Mouse (Mus musculus): ENCODE data around the gene Dohh. TPM values are rescaled to one million over a fixed set of nuclear protein-coding genes. Genes with fewer than 3 reads are reported as not detected.

Gene Dohh
- polyA plus RNA-seq, 1 experiment = 52.9 TPM

DNA sequence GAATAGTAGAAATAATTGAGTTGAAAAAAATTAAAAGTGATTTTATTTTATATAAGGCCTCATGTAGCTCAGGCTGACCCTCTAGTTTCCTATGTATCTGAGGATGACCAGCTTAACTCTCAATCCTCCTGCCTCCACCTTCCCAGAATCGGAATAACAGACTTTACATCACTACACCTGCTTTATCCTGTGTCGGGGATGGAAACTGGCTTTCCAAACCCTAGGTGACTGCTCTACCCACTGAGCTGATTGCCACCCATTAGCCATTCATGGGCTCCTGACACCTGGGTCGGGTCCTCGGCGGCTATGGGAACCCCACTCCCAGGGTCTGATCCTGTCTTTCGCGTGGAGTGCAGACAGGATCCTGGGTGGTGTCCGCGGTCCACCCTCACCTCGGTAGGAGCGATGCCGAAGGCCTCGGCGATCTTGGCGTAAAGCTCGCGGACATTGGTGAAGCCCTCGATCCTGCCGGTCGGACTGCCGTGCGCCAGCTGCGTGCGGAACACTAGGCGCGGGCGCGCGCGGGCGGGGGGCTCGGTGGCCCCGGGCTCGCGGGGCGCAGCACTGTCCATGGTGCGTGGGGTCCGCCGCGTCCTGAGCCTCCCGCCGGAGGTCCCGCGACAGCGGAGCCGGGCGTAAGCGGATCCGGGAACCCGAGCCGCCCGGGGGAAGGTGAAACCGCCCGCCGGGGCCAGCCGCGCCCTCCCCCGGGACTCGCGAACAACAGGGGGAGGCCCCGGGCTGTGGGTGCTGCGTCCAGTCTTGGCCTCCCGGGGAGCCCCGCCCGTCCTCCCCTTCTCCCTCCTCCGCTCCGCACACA, 41.3 kb upstream of the Dohh start, which contains the start of gene Gipc3:
Gene Gipc3 (minus strand): TSS at position 581 of the 820 bp plus-strand sequence.
- H3K27me3 ChIP-seq (ENCODE audit: control insufficient read depth, insufficient read depth, low read length, poor library complexity, severe bottlenecking) = peaks cover 7% of the 10 kb centered on the region

DNA sequence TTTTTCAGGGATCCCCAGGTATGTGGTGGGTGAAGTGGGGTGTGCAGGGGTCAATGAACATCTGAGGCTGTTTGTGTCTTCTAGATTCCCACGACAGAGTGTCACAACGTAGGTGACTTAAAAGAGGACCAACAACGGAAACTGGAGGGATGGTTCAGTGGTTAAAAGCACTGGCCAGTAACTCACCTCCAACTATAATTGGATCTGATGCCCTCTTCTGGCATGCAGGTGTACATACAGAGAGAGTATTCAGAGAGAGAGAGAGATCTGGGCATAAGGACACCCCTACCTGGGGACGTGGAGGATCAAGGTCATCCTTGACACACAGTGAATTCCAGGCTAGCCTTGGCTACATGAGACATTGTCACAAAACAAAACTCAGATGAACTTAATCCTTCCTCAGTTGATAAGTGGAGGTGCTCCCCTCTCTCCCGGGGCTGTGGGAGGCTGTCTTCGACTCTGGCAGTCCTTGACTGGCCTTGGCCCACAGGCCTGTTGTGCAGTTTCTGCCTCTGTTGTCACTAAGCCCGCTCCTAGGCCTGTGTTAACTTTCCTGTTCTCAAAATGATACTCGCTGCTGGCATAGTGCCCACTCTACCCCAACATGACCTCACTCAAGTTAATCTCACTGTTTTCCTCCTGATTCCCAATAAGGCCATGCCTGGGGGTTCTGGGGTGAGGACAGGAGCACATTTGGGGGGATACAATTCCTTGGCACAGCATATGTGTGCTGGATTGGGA, 39.6 kb upstream of the Dohh start:
- H3K27me3 ChIP-seq (ENCODE audit: control insufficient read depth, insufficient read depth, low read length, poor library complexity, severe bottlenecking) = peaks cover 7% of the 10 kb centered on the region
- H3K4me3 ChIP-seq (ENCODE audit: low read depth, low read length) = no peak overlapping the region
- no peak overlapping the region for H3K9ac ChIP-seq (ENCODE audit: low read depth, poor library complexity, severe bottlenecking)
- 0 out of 2 replicates have a peak, but pooled peaks cover 3% of the 10 kb centered on the region for H3K36me3 ChIP-seq (ENCODE audit: control insufficient read depth, insufficient read depth, low read length, poor library complexity, severe bottlenecking)
- no peaks in the 10 kb centered on the region for H3K9me3 ChIP-seq (replicated peaks; ENCODE audit: control insufficient read depth, insufficient read depth, low read length, poor library complexity, severe bottlenecking)
- no peak for TF ChIP-seq CTCF (IDR thresholded peaks at IDR 0.05; ENCODE audit: low read depth, low read length)
- no peak for TF ChIP-seq EP300 (IDR thresholded peaks at IDR 0.05; ENCODE audit: insufficient read depth, low read depth, low read length)
- TF ChIP-seq POLR2A (IDR thresholded peaks at IDR 0.05; ENCODE audit: insufficient read depth, low read length) = no peak
- no peak overlapping the region for H3K27ac ChIP-seq (ENCODE audit: insufficient read depth, low read length)
- peaks cover 11% of the 10 kb centered on the region for H3K4me1 ChIP-seq (ENCODE audit: control insufficient read depth, insufficient read depth, low read length)

More for the DNA sequence above, 41.3 kb upstream of the Dohh start, which contains the start of gene Gipc3:
- Histone ChIP-seq H3K9me3 (replicated peaks; ENCODE audit: control insufficient read depth, insufficient read depth, low read length, poor library complexity, severe bottlenecking) (no peaks in the 10 kb centered on the region), H3K36me3 (ENCODE audit: control insufficient read depth, insufficient read depth, low read length, poor library complexity, severe bottlenecking) (no peaks in the 10 kb centered on the region), H3K9ac (ENCODE audit: low read depth, poor library complexity, severe bottlenecking) (peak within 1 kb of the TSS; percentile 60), H3K4me3 (ENCODE audit: low read depth, low read length) (peak within 1 kb of the TSS; percentile 52), H3K4me1 (ENCODE audit: control insufficient read depth, insufficient read depth, low read length) (peaks cover 9% of the 10 kb centered on the region), H3K27ac (ENCODE audit: insufficient read depth, low read length) (no peak within 1 kb of the TSS)
- TF ChIP-seq EP300 (IDR thresholded peaks at IDR 0.05; ENCODE audit: insufficient read depth, low read depth, low read length) = no peak
- no peak for TF ChIP-seq POLR2A (IDR thresholded peaks at IDR 0.05; ENCODE audit: insufficient read depth, low read length)
- TF ChIP-seq CTCF (IDR thresholded peaks at IDR 0.05; ENCODE audit: low read depth, low read length) = no peak

GRCm38 (mm10) chr10:81345162-81345534, 39.1 kb upstream of the Dohh start:
- Histone ChIP-seq H3K27me3 (ENCODE audit: control insufficient read depth, insufficient read depth, low read length, poor library complexity, severe bottlenecking) (peaks cover 7% of the 10 kb centered on the region), H3K9ac (ENCODE audit: low read depth, poor library complexity, severe bottlenecking) (no peak overlapping the region), H3K27ac (ENCODE audit: insufficient read depth, low read length) (no peak overlapping the region), H3K9me3 (replicated peaks; ENCODE audit: control insufficient read depth, insufficient read depth, low read length, poor library complexity, severe bottlenecking) (no peaks in the 10 kb centered on the region), H3K4me1 (ENCODE audit: control insufficient read depth, insufficient read depth, low read length) (peaks cover 8% of the 10 kb centered on the region), H3K36me3 (ENCODE audit: control insufficient read depth, insufficient read depth, low read length, poor library complexity, severe bottlenecking) (0 out of 2 replicates have a peak, but pooled peaks cover 3% of the 10 kb centered on the region), H3K4me3 (ENCODE audit: low read depth, low read length) (no peak overlapping the region)
- no peak for TF ChIP-seq CTCF (IDR thresholded peaks at IDR 0.05; ENCODE audit: low read depth, low read length)
- no peak for TF ChIP-seq EP300 (IDR thresholded peaks at IDR 0.05; ENCODE audit: insufficient read depth, low read depth, low read length)
- TF ChIP-seq POLR2A (IDR thresholded peaks at IDR 0.05; ENCODE audit: insufficient read depth, low read length) = no peak

GRCm38 (mm10) chr10:81346453-81347067, 37.7 kb upstream of the Dohh start:
- Histone ChIP-seq H3K36me3 (ENCODE audit: control insufficient read depth, insufficient read depth, low read length, poor library complexity, severe bottlenecking) (0 out of 2 replicates have a peak, but pooled peaks cover 3% of the 10 kb centered on the region), H3K9me3 (replicated peaks; ENCODE audit: control insufficient read depth, insufficient read depth, low read length, poor library complexity, severe bottlenecking) (no peaks in the 10 kb centered on the region), H3K27ac (ENCODE audit: insufficient read depth, low read length) (no peak overlapping the region), H3K4me1 (ENCODE audit: control insufficient read depth, insufficient read depth, low read length) (peaks cover 2% of the 10 kb centered on the region), H3K4me3 (ENCODE audit: low read depth, low read length) (peak overlapping the region; percentile 46), H3K9ac (ENCODE audit: low read depth, poor library complexity, severe bottlenecking) (peak overlapping the region; percentile 1; the same call in 1 of the 2 replicates), H3K27me3 (ENCODE audit: control insufficient read depth, insufficient read depth, low read length, poor library complexity, severe bottlenecking) (peaks cover 7% of the 10 kb centered on the region)
- TF ChIP-seq POLR2A (IDR thresholded peaks at IDR 0.05; ENCODE audit: insufficient read depth, low read length) (peak; percentile 72), CTCF (IDR thresholded peaks at IDR 0.05; ENCODE audit: low read depth, low read length) (no peak), EP300 (IDR thresholded peaks at IDR 0.05; ENCODE audit: insufficient read depth, low read depth, low read length) (no peak)

GRCm38 (mm10) chr10:81349146-81349545, 35.1 kb upstream of the Dohh start:
- Histone ChIP-seq H3K4me1 (ENCODE audit: control insufficient read depth, insufficient read depth, low read length) (peaks cover 2% of the 10 kb centered on the region), H3K9ac (ENCODE audit: low read depth, poor library complexity, severe bottlenecking) (peak overlapping the region; percentile 88), H3K9me3 (replicated peaks; ENCODE audit: control insufficient read depth, insufficient read depth, low read length, poor library complexity, severe bottlenecking) (no peaks in the 10 kb centered on the region), H3K36me3 (ENCODE audit: control insufficient read depth, insufficient read depth, low read length, poor library complexity, severe bottlenecking) (0 out of 2 replicates have a peak, but pooled peaks cover 3% of the 10 kb centered on the region), H3K27me3 (ENCODE audit: control insufficient read depth, insufficient read depth, low read length, poor library complexity, severe bottlenecking) (no peaks in the 10 kb centered on the region), H3K27ac (ENCODE audit: insufficient read depth, low read length) (no peak overlapping the region), H3K4me3 (ENCODE audit: low read depth, low read length) (peak overlapping the region; percentile 74)
- no peak; the same call in 1 of the 2 replicates for TF ChIP-seq EP300 (IDR thresholded peaks at IDR 0.05; ENCODE audit: insufficient read depth, low read depth, low read length)
- TF ChIP-seq POLR2A (IDR thresholded peaks at IDR 0.05; ENCODE audit: insufficient read depth, low read length) = no peak
- TF ChIP-seq CTCF (IDR thresholded peaks at IDR 0.05; ENCODE audit: low read depth, low read length) = no peak
